Mouse (Mus musculus): Measurements from ENCODE around the gene Arhgef18.

DNA sequence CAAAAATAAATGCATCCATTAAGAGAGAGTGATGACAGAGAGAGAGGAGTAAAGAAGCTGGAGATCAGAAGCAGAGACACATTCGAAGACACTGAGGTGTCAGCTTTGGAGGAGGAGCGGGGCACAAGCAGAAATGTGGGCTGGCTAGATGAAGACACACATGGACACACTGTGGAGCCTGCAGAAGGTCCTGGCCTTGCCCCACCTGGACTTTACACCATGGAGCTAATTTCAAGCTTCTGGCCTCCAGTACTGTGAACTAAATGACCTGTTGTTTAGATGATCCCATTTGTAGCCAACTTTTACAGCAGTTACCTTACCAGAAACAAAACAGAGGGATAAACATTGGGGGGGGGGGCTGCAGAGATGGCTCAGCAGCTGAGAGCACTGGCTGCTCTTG is 70.4 kb downstream of the Arhgef18 start:
- TF ChIP-seq POLR2A (IDR thresholded peaks at IDR 0.05; ENCODE audit: insufficient read depth, low read depth, low read length) (no peak), CTCF (IDR thresholded peaks at IDR 0.05; ENCODE audit: insufficient read depth, low read depth, low read length) (no peak)
